ENCODE assay signal across 8 mouse cellular contexts in genomic region chr6:72189061-72189863, GRCm38 (mm10). TPM values are rescaled to one million over a fixed set of nuclear protein-coding genes. Genes with fewer than 3 reads are reported as not detected.
DNase-seq lines count a peak whose midpoint lies in the region; ATAC-seq and TF ChIP-seq lines count a peak whose summit lies in the region.

No protein-coding gene starts in this region.

- peaks cover 26% of the 10 kb centered on the region for H3K4me1 ChIP-seq in embryonic facial prominence, embryonic 14.5 days (ENCODE audit: control insufficient read depth, insufficient read depth, low read length)
- H3K4me1 ChIP-seq in heart, embryonic 15.5 days (replicated peaks): peaks cover 22% of the 10 kb centered on the region
- peaks cover 11% of the 10 kb centered on the region for H3K4me1 ChIP-seq in midbrain, embryonic 14.5 days (ENCODE audit: control insufficient read depth, insufficient read depth, low read length)

- 5% methylated on average over 25 of the region's 29 CpGs for WGBS in embryonic facial prominence, embryonic 14.5 days
- 10% methylated on average over 29 of the region's 29 CpGs for WGBS in heart, embryonic 15.5 days
- WGBS in midbrain, embryonic 14.5 days: 4% methylated on average over 29 of the region's 29 CpGs

- intact Hi-C loops in left cerebral cortex, adult 2 months (cut with DNase I): no loop called here

- H3K9ac ChIP-seq in embryonic facial prominence, embryonic 14.5 days (ENCODE audit: low read depth, low read length): peak overlapping the region; percentile 25
- peak overlapping the region; percentile 42 for H3K9ac ChIP-seq in heart, embryonic 15.5 days
- H3K9ac ChIP-seq in midbrain, embryonic 14.5 days (replicated peaks; ENCODE audit: low read length): peak overlapping the region; percentile 42; the same call in 1 of the 2 replicates

- no peaks in the 10 kb centered on the region for H3K9me3 ChIP-seq in embryonic facial prominence, embryonic 14.5 days (ENCODE audit: control insufficient read depth, low read length)
- H3K9me3 ChIP-seq in heart, embryonic 15.5 days (replicated peaks): no peaks in the 10 kb centered on the region
- H3K9me3 ChIP-seq in midbrain, embryonic 14.5 days (ENCODE audit: control insufficient read depth, low read length): no peaks in the 10 kb centered on the region

- TF ChIP-seq CTCF in left cerebral cortex, adult 2 months (IDR thresholded peaks at IDR 0.05): no peak

- peaks cover 5% of the 10 kb centered on the region for H3K27me3 ChIP-seq in embryonic facial prominence, embryonic 14.5 days (replicated peaks; ENCODE audit: control insufficient read depth, insufficient read depth, low read length)
- no peaks in the 10 kb centered on the region for H3K27me3 ChIP-seq in heart, embryonic 15.5 days
- peaks cover 22% of the 10 kb centered on the region for H3K27me3 ChIP-seq in midbrain, embryonic 14.5 days (ENCODE audit: control insufficient read depth, insufficient read depth, low read length)

- peak overlapping the region; percentile 12 for H3K4me3 ChIP-seq in embryonic facial prominence, embryonic 14.5 days (ENCODE audit: low read depth, low read length)
- H3K4me3 ChIP-seq in heart, embryonic 15.5 days: peak overlapping the region; percentile 32
- peak overlapping the region; percentile 19 for H3K4me3 ChIP-seq in midbrain, embryonic 14.5 days (replicated peaks; ENCODE audit: low read depth, low read length)
- no peak overlapping the region for H3K4me3 ChIP-seq in left cerebral cortex, adult 2 months

- DNase-seq in cerebellum, postnatal 25 days: peak; percentile 35 to 53
- peak; percentile 92 for DNase-seq in embryonic facial prominence, embryonic 14.5 days (ENCODE audit: low spot score)
- peak; percentile 58 to 65 for DNase-seq in kidney, postnatal 25 days
- peak; percentile 52 for DNase-seq in midbrain, embryonic 14.5 days
- no peak for DNase-seq in thymus, adult 18-20 months
- no peak for DNase-seq in left cerebral cortex, adult 2 months (ENCODE audit: extremely low spot score in 1 of 2, low spot score in 2 of 2)

- no peaks in the 10 kb centered on the region for H3K36me3 ChIP-seq in embryonic facial prominence, embryonic 14.5 days (ENCODE audit: control insufficient read depth, insufficient read depth, low read length)
- no peaks in the 10 kb centered on the region for H3K36me3 ChIP-seq in heart, embryonic 15.5 days
- no peaks in the 10 kb centered on the region for H3K36me3 ChIP-seq in midbrain, embryonic 14.5 days (ENCODE audit: control insufficient read depth, insufficient read depth, low read length)

- ATAC-seq in cerebellum, adult (ENCODE audit: insufficient number of reproducible peaks, low FRiP score, low TSS enrichment): no peak
- peak; percentile 79 for ATAC-seq in embryonic facial prominence, embryonic 14.5 days (ENCODE audit: low read depth)
- ATAC-seq in heart, embryonic 15.5 days (replicated peaks; ENCODE audit: insufficient number of reproducible peaks, insufficient read depth, low FRiP score, low read depth): peak; percentile 17; the same call in 1 of the 2 replicates
- no peak; the same call in 1 of the 2 replicates for ATAC-seq in midbrain, embryonic 14.5 days (ENCODE audit: low FRiP score, low TSS enrichment)

- H3K27ac ChIP-seq in embryonic facial prominence, embryonic 14.5 days (replicated peaks; ENCODE audit: low read depth, low read length): peak overlapping the region; percentile 69
- peak overlapping the region; percentile 65 for H3K27ac ChIP-seq in heart, embryonic 15.5 days
- 0 out of 2 replicates have a peak overlapping the region, but pooled peaks have one; percentile 13 for H3K27ac ChIP-seq in midbrain, embryonic 14.5 days (replicated peaks; ENCODE audit: low read depth, low read length)
- no peak overlapping the region for H3K27ac ChIP-seq in left cerebral cortex, adult 2 months

- H3K4me2 ChIP-seq in embryonic facial prominence, embryonic 14.5 days (ENCODE audit: low read depth, low read length): peak overlapping the region; percentile 50
- H3K4me2 ChIP-seq in heart, embryonic 15.5 days: peak overlapping the region; percentile 59
- peak overlapping the region; percentile 51 for H3K4me2 ChIP-seq in midbrain, embryonic 14.5 days (ENCODE audit: low read length)

RNA-seq across cellular contexts. Expression of gene Atoh8, which starts 46.1 kb away (rescaled TPM):
- 12.1 and 12.9 TPM in 2 replicates for polyA plus RNA-seq in embryonic facial prominence, embryonic 14.5 days (2014; fragmentation: Nextera tagmentation; extraction: Ambion mirVana)
- polyA plus RNA-seq in heart, embryonic 15.5 days (2015; fragmentation: Nextera tagmentation; extraction: Ambion mirVana): 14.0 and 17.4 TPM in 2 replicates
- 1.8 and 2.4 TPM in 2 replicates for polyA plus RNA-seq in midbrain, embryonic 14.5 days (2014; fragmentation: Nextera tagmentation; extraction: Ambion mirVana)
- 1 to 10 TPM; 1.5 to 1.9 TPM for total RNA-seq in left cerebral cortex, adult 2 months (2021)

Comparison
In these comparisons a context has a peak if more than half of its experiments do, and no peak if none do; other contexts are left out.
1. DNase-seq: peak in cerebellum, postnatal 25 days (2 of 2), embryonic facial prominence, embryonic 14.5 days (single experiment), kidney, postnatal 25 days (2 of 2) and midbrain, embryonic 14.5 days (single experiment); none in thymus, adult 18-20 months (0 of 2) and left cerebral cortex, adult 2 months (0 of 2).
2. ATAC-seq: peak in embryonic facial prominence, embryonic 14.5 days (single experiment) and heart, embryonic 15.5 days (single experiment); none in cerebellum, adult (single experiment) and midbrain, embryonic 14.5 days (single experiment).
3. Peak in every context shown above with its lines, with median percentiles within 50 percentile points of each other: H3K4me2 ChIP-seq and H3K9ac ChIP-seq.